Mouse (Mus musculus): ENCODE measurements at regions not wholly inside any gene's neighbourhood (a gene's known extent, or its start where the extent isn't known, plus 50 kb on each side); places are given as distances from the start of the nearest gene placed in this dataset.
A peak's percentile ranks its signal among the peaks of the same experiment; 100 is the strongest.

GRCm38 (mm10) chr2:6263565-6263964 lies 50.7 kb upstream of the Echdc3 start:
- no peak for DNase-seq (ENCODE audit: low spot score in 2 of 2)

GRCm38 (mm10) chr2:6264085-6264783 lies 51.4 kb upstream of the Echdc3 start:
- DNase-seq (ENCODE audit: low spot score in 2 of 2): no peak

GRCm38 (mm10) chr2:6265117-6265516 lies 52.3 kb upstream of the Echdc3 start:
- no peak for DNase-seq (ENCODE audit: low spot score in 2 of 2)

GRCm38 (mm10) chr2:6267066-6267465 lies 54.2 kb upstream of the Echdc3 start:
- no peak for DNase-seq (ENCODE audit: low spot score in 2 of 2)

GRCm38 (mm10) chr2:6267537-6267936 lies 54.7 kb upstream of the Echdc3 start:
- DNase-seq (ENCODE audit: low spot score in 2 of 2): peak; percentile 37 to 65

- DNase-seq (ENCODE audit: low spot score in 2 of 2): no peak
Measured at GRCm38 (mm10) chr2:6272514-6272913, 50.0 kb upstream of the Usp6nl start.
